Mouse (Mus musculus): ENCODE measurements around the gene Tbxas1. TPM values are rescaled to one million over a fixed set of nuclear protein-coding genes. Genes with fewer than 3 reads are reported as not detected.

Gene Tbxas1
- polyA plus RNA-seq, 1 experiment from 2014 or later: 1.7 TPM

DNA sequence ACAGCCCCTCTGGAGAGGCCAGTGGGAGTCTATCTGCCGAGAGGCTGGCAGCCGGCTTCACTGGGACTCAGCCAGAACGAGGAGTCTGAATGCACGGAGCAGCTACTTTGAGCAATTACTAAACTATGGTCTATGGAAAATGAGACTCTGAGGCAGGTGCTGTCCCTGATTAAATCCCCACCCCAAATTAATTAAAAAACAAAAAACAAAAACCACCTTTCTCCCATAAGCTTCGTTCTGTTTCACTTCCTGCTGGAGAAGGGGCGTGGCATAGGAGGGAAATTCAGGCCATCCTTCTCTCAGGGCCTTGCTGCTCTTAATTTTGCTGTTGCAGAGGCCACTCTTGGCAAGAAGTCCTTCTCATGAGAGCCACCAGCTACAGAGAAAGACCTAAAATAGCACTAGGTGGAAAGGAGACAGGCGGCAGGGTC is 180.6 kb downstream of the Tbxas1 start:
- Histone ChIP-seq H3K36me3 (ENCODE audit: control insufficient read depth, insufficient read depth, low read length) (no peaks in the 10 kb centered on the region), H3K27ac (ENCODE audit: low read depth, low read length) (no peak overlapping the region), H3K27me3 (ENCODE audit: control insufficient read depth, insufficient read depth, low read length) (no peaks in the 10 kb centered on the region), H3K9me3 (replicated peaks; ENCODE audit: control insufficient read depth, low read length) (no peaks in the 10 kb centered on the region), H3K4me1 (ENCODE audit: control insufficient read depth, insufficient read depth, low read length) (peaks cover 27% of the 10 kb centered on the region), H3K4me3 (ENCODE audit: low read depth, low read length) (no peak overlapping the region), H3K4me2 (peak overlapping the region; percentile 7; the same call in 1 of the 2 replicates), H3K9ac (ENCODE audit: low read depth, low read length) (peak overlapping the region; percentile 39; the same call in 1 of the 2 replicates)
- 44% methylated on average over 7 of the region's 7 CpGs for WGBS (ENCODE audit: insufficient replicate concordance)
- ATAC-seq (replicated peaks; ENCODE audit: insufficient number of reproducible peaks, low FRiP score, low TSS enrichment): no peak

DNA sequence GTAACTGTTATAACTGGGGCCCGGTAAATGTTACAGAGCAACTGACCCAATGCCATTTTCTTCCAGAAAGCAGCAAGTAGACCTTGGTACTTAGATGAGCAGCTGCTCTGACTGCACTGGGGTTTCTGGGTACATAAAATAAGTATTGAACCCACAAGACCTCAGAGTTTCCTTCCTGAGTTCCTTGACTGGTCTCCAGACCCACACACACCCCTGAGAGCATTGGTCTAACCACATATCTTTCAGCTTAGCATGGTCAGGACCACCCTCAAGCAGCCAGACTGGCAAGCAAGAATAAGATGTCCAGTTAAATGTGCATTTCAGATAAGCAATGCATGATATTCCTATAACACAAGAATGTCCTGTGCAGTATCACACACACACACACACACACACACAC is 182.0 kb downstream of the Tbxas1 start:
- peaks cover 27% of the 10 kb centered on the region for H3K4me1 ChIP-seq (ENCODE audit: control insufficient read depth, insufficient read depth, low read length)
- no peaks in the 10 kb centered on the region for H3K9me3 ChIP-seq (replicated peaks; ENCODE audit: control insufficient read depth, low read length)
- no peaks in the 10 kb centered on the region for H3K27me3 ChIP-seq (ENCODE audit: control insufficient read depth, insufficient read depth, low read length)
- no peaks in the 10 kb centered on the region for H3K36me3 ChIP-seq (ENCODE audit: control insufficient read depth, insufficient read depth, low read length)
- no peak for ATAC-seq (replicated peaks; ENCODE audit: insufficient number of reproducible peaks, low FRiP score, low TSS enrichment)
- H3K4me3 ChIP-seq (ENCODE audit: low read depth, low read length): no peak overlapping the region
- no peak overlapping the region for H3K4me2 ChIP-seq
- H3K27ac ChIP-seq (ENCODE audit: low read depth, low read length): no peak overlapping the region
- WGBS (ENCODE audit: insufficient replicate concordance): 90% methylated on average over 1 of the region's 1 CpGs
- H3K9ac ChIP-seq (ENCODE audit: low read depth, low read length): no peak overlapping the region

DNA sequence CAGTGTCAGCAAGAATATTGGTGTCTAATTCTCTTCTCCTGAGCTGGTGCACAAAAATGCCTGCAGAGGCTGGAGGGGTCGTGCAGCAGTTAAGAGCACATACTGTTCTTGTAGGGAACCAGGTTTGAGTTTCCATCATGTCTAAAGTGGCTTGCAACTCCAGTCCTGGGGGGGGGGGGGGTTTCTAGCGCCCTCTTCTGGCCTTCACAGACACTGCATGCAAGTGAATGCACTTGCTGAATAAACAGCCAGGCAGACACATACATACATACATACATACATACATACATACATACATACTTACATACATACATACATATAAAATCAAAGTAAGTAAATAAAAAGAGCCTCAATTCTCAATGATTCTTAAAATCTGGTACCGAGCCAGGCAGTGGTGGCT is 183.2 kb downstream of the Tbxas1 start:
- Histone ChIP-seq H3K9ac (ENCODE audit: low read depth, low read length) (no peak overlapping the region), H3K9me3 (replicated peaks; ENCODE audit: control insufficient read depth, low read length) (no peaks in the 10 kb centered on the region), H3K36me3 (ENCODE audit: control insufficient read depth, insufficient read depth, low read length) (no peaks in the 10 kb centered on the region), H3K4me3 (ENCODE audit: low read depth, low read length) (no peak overlapping the region), H3K27me3 (ENCODE audit: control insufficient read depth, insufficient read depth, low read length) (no peaks in the 10 kb centered on the region), H3K4me1 (ENCODE audit: control insufficient read depth, insufficient read depth, low read length) (peaks cover 27% of the 10 kb centered on the region), H3K27ac (ENCODE audit: low read depth, low read length) (no peak overlapping the region), H3K4me2 (no peak overlapping the region)
- 62% methylated on average over 3 of the region's 3 CpGs for WGBS (ENCODE audit: insufficient replicate concordance)
- no peak for ATAC-seq (replicated peaks; ENCODE audit: insufficient number of reproducible peaks, low FRiP score, low TSS enrichment)

GRCm38 (mm10) chr6:39058936-39059335 is 183.7 kb downstream of the Tbxas1 start:
- H3K9me3 ChIP-seq (replicated peaks; ENCODE audit: control insufficient read depth, low read length): no peaks in the 10 kb centered on the region
- no peak for ATAC-seq (replicated peaks; ENCODE audit: insufficient number of reproducible peaks, low FRiP score, low TSS enrichment)
- no peak overlapping the region for H3K9ac ChIP-seq (ENCODE audit: low read depth, low read length)
- no peak overlapping the region for H3K4me3 ChIP-seq (ENCODE audit: low read depth, low read length)
- H3K4me1 ChIP-seq (ENCODE audit: control insufficient read depth, insufficient read depth, low read length): peaks cover 27% of the 10 kb centered on the region
- no peak overlapping the region for H3K27ac ChIP-seq (ENCODE audit: low read depth, low read length)
- no peaks in the 10 kb centered on the region for H3K36me3 ChIP-seq (ENCODE audit: control insufficient read depth, insufficient read depth, low read length)
- WGBS (ENCODE audit: insufficient replicate concordance): 48% methylated on average over 3 of the region's 3 CpGs
- no peak overlapping the region for H3K4me2 ChIP-seq
- H3K27me3 ChIP-seq (ENCODE audit: control insufficient read depth, insufficient read depth, low read length): no peaks in the 10 kb centered on the region

DNA sequence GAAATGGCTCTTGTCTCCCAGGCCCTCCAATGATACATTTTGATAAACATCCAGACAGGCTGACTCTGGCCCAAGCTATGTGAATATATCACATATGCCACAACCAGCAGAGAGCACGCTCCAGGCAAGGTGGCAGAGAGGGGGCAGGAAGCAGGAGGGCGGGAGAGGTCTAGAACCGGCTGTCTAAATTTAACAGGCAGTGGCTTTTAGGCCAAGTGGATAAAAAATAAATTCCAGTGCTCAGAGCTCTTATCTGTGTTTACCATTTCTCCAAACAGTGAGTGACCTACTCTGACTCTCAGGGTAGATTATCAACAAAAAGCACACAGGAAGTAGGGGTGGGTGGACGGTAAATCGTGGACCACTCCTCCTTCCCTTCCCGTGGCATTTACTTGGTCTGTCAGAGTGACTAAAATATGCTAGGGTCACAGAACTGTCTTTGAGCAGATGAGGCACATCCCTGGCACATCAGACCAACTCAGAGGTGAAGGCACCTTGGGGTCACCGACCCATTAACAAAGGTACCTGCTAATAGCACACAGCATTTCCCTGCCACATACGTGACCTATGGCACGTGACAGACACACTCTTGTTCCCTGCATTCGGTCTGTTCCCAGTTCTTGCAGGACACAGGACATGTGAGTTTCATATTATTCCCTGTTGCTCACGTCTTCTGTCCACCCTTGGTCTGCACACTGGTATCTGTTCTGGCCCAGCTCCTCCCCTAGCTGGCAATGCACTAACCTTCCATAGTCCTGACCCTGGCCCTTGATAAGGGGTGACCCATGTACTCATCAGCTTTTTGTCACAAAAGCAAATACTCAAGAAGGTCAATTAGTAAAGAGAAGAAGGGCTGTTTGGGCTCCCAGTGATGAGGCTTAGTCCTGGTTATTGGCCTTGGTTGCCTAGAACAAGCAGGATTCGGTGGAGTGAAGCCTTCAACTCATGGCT is 184.6 kb downstream of the Tbxas1 start:
- no peak overlapping the region for H3K9ac ChIP-seq (ENCODE audit: low read depth, low read length)
- WGBS (ENCODE audit: insufficient replicate concordance): 42% methylated on average over 12 of the region's 12 CpGs
- H3K36me3 ChIP-seq (ENCODE audit: control insufficient read depth, insufficient read depth, low read length): no peaks in the 10 kb centered on the region
- 0 out of 2 replicates have a peak overlapping the region, but pooled peaks have one; percentile 22 for H3K27ac ChIP-seq (ENCODE audit: low read depth, low read length)
- no peaks in the 10 kb centered on the region for H3K9me3 ChIP-seq (replicated peaks; ENCODE audit: control insufficient read depth, low read length)
- no peaks in the 10 kb centered on the region for H3K27me3 ChIP-seq (ENCODE audit: control insufficient read depth, insufficient read depth, low read length)
- peaks cover 27% of the 10 kb centered on the region for H3K4me1 ChIP-seq (ENCODE audit: control insufficient read depth, insufficient read depth, low read length)
- ATAC-seq (replicated peaks; ENCODE audit: insufficient number of reproducible peaks, low FRiP score, low TSS enrichment): 0 out of 2 replicates have a peak, but pooled peaks have one; percentile 40
- no peak overlapping the region for H3K4me2 ChIP-seq
- no peak overlapping the region for H3K4me3 ChIP-seq (ENCODE audit: low read depth, low read length)

GRCm38 (mm10) chr6:39061180-39061579 is 186.0 kb downstream of the Tbxas1 start:
- 51% methylated on average over 4 of the region's 4 CpGs for WGBS (ENCODE audit: insufficient replicate concordance)
- Histone ChIP-seq H3K36me3 (ENCODE audit: control insufficient read depth, insufficient read depth, low read length) (no peaks in the 10 kb centered on the region), H3K27ac (ENCODE audit: low read depth, low read length) (no peak overlapping the region), H3K4me2 (no peak overlapping the region), H3K9me3 (replicated peaks; ENCODE audit: control insufficient read depth, low read length) (no peaks in the 10 kb centered on the region), H3K9ac (ENCODE audit: low read depth, low read length) (no peak overlapping the region), H3K4me1 (ENCODE audit: control insufficient read depth, insufficient read depth, low read length) (peaks cover 19% of the 10 kb centered on the region), H3K4me3 (ENCODE audit: low read depth, low read length) (no peak overlapping the region), H3K27me3 (ENCODE audit: control insufficient read depth, insufficient read depth, low read length) (no peaks in the 10 kb centered on the region)
- ATAC-seq (replicated peaks; ENCODE audit: insufficient number of reproducible peaks, low FRiP score, low TSS enrichment): no peak

DNA sequence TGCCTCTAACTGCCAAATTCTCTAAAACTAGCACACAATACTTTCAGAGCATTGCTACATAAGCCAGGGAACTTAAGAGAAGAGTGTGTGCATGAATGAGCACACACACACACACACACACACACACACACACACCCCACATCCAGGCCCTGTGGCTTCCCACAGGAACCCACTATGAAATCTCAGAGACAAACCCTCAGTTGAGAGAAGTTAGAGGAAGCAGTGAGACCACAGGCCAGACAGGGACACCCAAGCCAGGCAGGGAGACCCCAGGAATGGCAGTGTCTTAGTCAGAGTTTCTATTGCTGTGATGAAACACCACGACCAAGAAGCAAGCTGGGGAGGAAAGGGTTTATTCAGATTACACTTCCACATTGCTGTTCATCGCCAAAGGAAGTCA is 188.3 kb downstream of the Tbxas1 start:
- 64% methylated on average over 2 of the region's 2 CpGs for whole genome bisulfite sequencing (ENCODE audit: insufficient replicate concordance)
- H3K4me2 ChIP-seq: no peak overlapping the region
- H3K9ac ChIP-seq (ENCODE audit: low read depth, low read length): no peak overlapping the region
- H3K36me3 ChIP-seq (ENCODE audit: control insufficient read depth, insufficient read depth, low read length): no peaks in the 10 kb centered on the region
- no peaks in the 10 kb centered on the region for H3K9me3 ChIP-seq (replicated peaks; ENCODE audit: control insufficient read depth, low read length)
- ATAC-seq (replicated peaks; ENCODE audit: insufficient number of reproducible peaks, low FRiP score, low TSS enrichment): no peak
- no peaks in the 10 kb centered on the region for H3K27me3 ChIP-seq (ENCODE audit: control insufficient read depth, insufficient read depth, low read length)
- H3K27ac ChIP-seq (ENCODE audit: low read depth, low read length): no peak overlapping the region
- peaks cover 25% of the 10 kb centered on the region for H3K4me1 ChIP-seq (ENCODE audit: control insufficient read depth, insufficient read depth, low read length)
- no peak overlapping the region for H3K4me3 ChIP-seq (ENCODE audit: low read depth, low read length)

- Histone ChIP-seq H3K36me3 (ENCODE audit: control insufficient read depth, insufficient read depth, low read length) (no peaks in the 10 kb centered on the region), H3K4me3 (ENCODE audit: low read depth, low read length) (no peak overlapping the region), H3K4me2 (no peak overlapping the region), H3K27me3 (ENCODE audit: control insufficient read depth, insufficient read depth, low read length) (no peaks in the 10 kb centered on the region), H3K4me1 (ENCODE audit: control insufficient read depth, insufficient read depth, low read length) (peaks cover 6% of the 10 kb centered on the region; the same call in 1 of the 2 replicates), H3K9me3 (replicated peaks; ENCODE audit: control insufficient read depth, low read length) (no peaks in the 10 kb centered on the region), H3K9ac (ENCODE audit: low read depth, low read length) (no peak overlapping the region), H3K27ac (ENCODE audit: low read depth, low read length) (no peak overlapping the region)
- 43% methylated on average over 12 of the region's 12 CpGs for WGBS (ENCODE audit: insufficient replicate concordance)
- no peak; the same call in 1 of the 2 replicates for ATAC-seq (replicated peaks; ENCODE audit: insufficient number of reproducible peaks, low FRiP score, low TSS enrichment)
Observed at GRCm38 (mm10) chr6:39066935-39067578, 191.9 kb downstream of the Tbxas1 start.

Data from heart, embryonic 11.5 days (tissue).